Mouse (Mus musculus) hindbrain, embryonic 11.5 days (tissue): ENCODE data around the gene Myo10. TPM values are rescaled to one million over a fixed set of nuclear protein-coding genes. Genes with fewer than 3 reads are reported as not detected.
A peak's percentile ranks its signal among the peaks of the same experiment; 100 is the strongest.

Source experiments
- ATAC-seq: fragments of 200-750 bp; cut with Nextera tagmentation; 2 replicates; pipeline ENCODE4 v1.8.0; 2017; ENCODE audit warnings: mild to moderate bottlenecking, moderate TSS enrichment, moderate library complexity; ENCODE audit not compliant: low FRiP score
- DNase-seq: peaks from one replicate; pipeline ENCODE4 v3.0.0-alpha.2; 2015; ENCODE audit warnings: low spot score
- H3K27ac ChIP-seq: fragments of 300-500 bp; sonication (generic); 2 replicates; pipeline ENCODE4 v1.5.1; 2014; ENCODE audit warnings: mild to moderate bottlenecking, low read depth, low read length
- H3K27me3 ChIP-seq: fragments of 300-500 bp; sonication (generic); 2 replicates; pipeline ENCODE4 v1.6.1; 2014; ENCODE audit warnings: mild to moderate bottlenecking, low read length, moderate library complexity, mixed read lengths; ENCODE audit not compliant: control insufficient read depth, insufficient read depth
- H3K36me3 ChIP-seq: fragments of 300-500 bp; sonication (generic); 2 replicates; pipeline ENCODE4 v1.6.1; 2014; ENCODE audit warnings: mild to moderate bottlenecking, low read length, moderate library complexity, mixed read lengths; ENCODE audit not compliant: control insufficient read depth, insufficient read depth
- H3K4me1 ChIP-seq: fragments of 300-500 bp; sonication (generic); replicated peaks from 2 replicates; pipeline ENCODE4 v1.6.1; 2014; ENCODE audit warnings: low read length, mixed read lengths; ENCODE audit not compliant: control insufficient read depth, insufficient read depth
- H3K4me2 ChIP-seq: fragments of 300-500 bp; sonication (generic); replicated peaks from 2 replicates; pipeline ENCODE4 v1.6.1; 2014; ENCODE audit warnings: mild to moderate bottlenecking, low read depth, low read length
- H3K4me3 ChIP-seq: fragments of 300-500 bp; sonication (generic); 2 replicates; pipeline ENCODE4 v1.5.1; 2014; ENCODE audit warnings: low read depth, low read length
- H3K9ac ChIP-seq: fragments of 300-500 bp; sonication (generic); 2 replicates; pipeline ENCODE4 v1.6.1; 2014; ENCODE audit warnings: low read depth, low read length
- H3K9me3 ChIP-seq: fragments of 300-500 bp; sonication (generic); 2 replicates; pipeline ENCODE4 v1.6.1; 2016; ENCODE audit warnings: low read length; ENCODE audit not compliant: control insufficient read depth
- WGBS: fragments of 180-500 bp; shearing (Covaris S2); extraction: QIAGEN DNeasy Blood & Tissue Kit; methylation state at CpG from one replicate; pipeline ENCODE4 v1.1.7; 2014; 5-methylcytosine and 5-hydroxymethylcytosine counted together
- polyA plus RNA-seq: library from polyadenylated mRNA; unstranded; fragments of >200 nt; fragmentation: Nextera tagmentation; extraction: Ambion mirVana; gene quantifications from 2 replicates; pipeline ENCODE4 v1.2.1, GENCODE M21; 2014

The Myo10 gene
- polyA plus RNA-seq, 1 experiment from 2014 or later, result 45.2 TPM

- Histone ChIP-seq H3K27ac (no peak overlapping the region), H3K4me3 (no peak overlapping the region), H3K4me2 (no peak overlapping the region), H3K9me3 (no peaks in the 10 kb centered on the region), H3K9ac (no peak overlapping the region), H3K36me3 (peaks cover 7% of the 10 kb centered on the region; the same call in 1 of the 2 replicates), H3K4me1 (no peaks in the 10 kb centered on the region), H3K27me3 (no peaks in the 10 kb centered on the region)
- DNase-seq (no peak), ATAC-seq (no peak)
- 83% methylated on average over 8 of the region's 8 CpGs for WGBS
Measured at GRCm38 (mm10) chr15:25787965-25788364, 165.6 kb downstream of the Myo10 start.

- no peaks in the 10 kb centered on the region for H3K27me3 ChIP-seq
- 94% methylated on average over 7 of the region's 7 CpGs for WGBS
- H3K4me1 ChIP-seq, result no peaks in the 10 kb centered on the region
- H3K4me2 ChIP-seq, result no peak overlapping the region
- peaks cover 7% of the 10 kb centered on the region; the same call in 1 of the 2 replicates for H3K36me3 ChIP-seq
- DNase-seq (no peak), ATAC-seq (no peak)
- H3K9ac ChIP-seq, result no peak overlapping the region
- no peaks in the 10 kb centered on the region for H3K9me3 ChIP-seq
- no peak overlapping the region for H3K27ac ChIP-seq
- H3K4me3 ChIP-seq, result no peak overlapping the region
Measured at GRCm38 (mm10) chr15:25788565-25788964, 166.2 kb downstream of the Myo10 start.

GRCm38 (mm10) chr15:25789241-25789640, 166.9 kb downstream of the Myo10 start:
- Histone ChIP-seq H3K4me1 (no peaks in the 10 kb centered on the region), H3K27ac (no peak overlapping the region), H3K27me3 (no peaks in the 10 kb centered on the region), H3K36me3 (peaks cover 12% of the 10 kb centered on the region; the same call in 1 of the 2 replicates), H3K9me3 (no peaks in the 10 kb centered on the region), H3K9ac (no peak overlapping the region), H3K4me3 (no peak overlapping the region), H3K4me2 (no peak overlapping the region)
- ATAC-seq (no peak), DNase-seq (no peak)
- 83% methylated on average over 10 of the region's 10 CpGs for WGBS

GRCm38 (mm10) chr15:25791660-25792353, 169.5 kb downstream of the Myo10 start:
- Histone ChIP-seq H3K9ac (no peak overlapping the region), H3K27me3 (no peaks in the 10 kb centered on the region), H3K4me1 (no peaks in the 10 kb centered on the region), H3K4me3 (no peak overlapping the region), H3K36me3 (peaks cover 16% of the 10 kb centered on the region), H3K27ac (no peak overlapping the region), H3K9me3 (no peaks in the 10 kb centered on the region), H3K4me2 (no peak overlapping the region)
- 81% methylated on average over 8 of the region's 8 CpGs for WGBS
- peak; percentile 44; the same call in 1 of the 2 replicates for ATAC-seq
- peak; percentile 42 for DNase-seq

GRCm38 (mm10) chr15:25794123-25794522, 171.8 kb downstream of the Myo10 start:
- Histone ChIP-seq H3K27ac (no peak overlapping the region), H3K9me3 (no peaks in the 10 kb centered on the region), H3K4me3 (no peak overlapping the region), H3K36me3 (peaks cover 20% of the 10 kb centered on the region), H3K27me3 (no peaks in the 10 kb centered on the region), H3K9ac (no peak overlapping the region), H3K4me1 (no peaks in the 10 kb centered on the region), H3K4me2 (no peak overlapping the region)
- no peak for DNase-seq
- WGBS, result 82% methylated on average over 8 of the region's 8 CpGs
- no peak for ATAC-seq

GRCm38 (mm10) chr15:25795496-25795895, 173.2 kb downstream of the Myo10 start:
- 93% methylated on average over 9 of the region's 9 CpGs for WGBS
- no peak for ATAC-seq

GRCm38 (mm10) chr15:25796353-25796752, 174.0 kb downstream of the Myo10 start:
- ATAC-seq, result no peak
- DNase-seq, result peak; percentile 63

More at GRCm38 (mm10) chr15:25795496-25795895, 173.2 kb downstream of the Myo10 start:
- Histone ChIP-seq H3K4me2 (no peak overlapping the region), H3K36me3 (peaks cover 25% of the 10 kb centered on the region), H3K9ac (no peak overlapping the region), H3K4me1 (no peaks in the 10 kb centered on the region), H3K9me3 (no peaks in the 10 kb centered on the region), H3K27me3 (no peaks in the 10 kb centered on the region), H3K27ac (no peak overlapping the region), H3K4me3 (no peak overlapping the region)
- no peak for DNase-seq

GRCm38 (mm10) chr15:25797179-25797578, 174.9 kb downstream of the Myo10 start:
- no peaks in the 10 kb centered on the region for H3K4me1 ChIP-seq
- 93% methylated on average over 8 of the region's 8 CpGs for WGBS
- no peak for ATAC-seq

More at GRCm38 (mm10) chr15:25796353-25796752, 174.0 kb downstream of the Myo10 start:
- H3K9me3 ChIP-seq, result no peaks in the 10 kb centered on the region
- no peak overlapping the region for H3K27ac ChIP-seq
- peaks cover 30% of the 10 kb centered on the region for H3K36me3 ChIP-seq
- WGBS, result 56% methylated on average over 3 of the region's 3 CpGs
- H3K4me2 ChIP-seq, result no peak overlapping the region
- H3K4me1 ChIP-seq, result no peaks in the 10 kb centered on the region
- H3K4me3 ChIP-seq, result no peak overlapping the region
- H3K27me3 ChIP-seq, result no peaks in the 10 kb centered on the region
- H3K9ac ChIP-seq, result no peak overlapping the region

GRCm38 (mm10) chr15:25797888-25798287, 175.6 kb downstream of the Myo10 start:
- WGBS, result 80% methylated on average over 1 of the region's 1 CpGs
- Histone ChIP-seq H3K9me3 (no peaks in the 10 kb centered on the region), H3K36me3 (peaks cover 36% of the 10 kb centered on the region), H3K27ac (no peak overlapping the region), H3K4me3 (no peak overlapping the region), H3K9ac (no peak overlapping the region), H3K4me2 (no peak overlapping the region), H3K27me3 (no peaks in the 10 kb centered on the region), H3K4me1 (no peaks in the 10 kb centered on the region)
- no peak for DNase-seq
- no peak for ATAC-seq

More at GRCm38 (mm10) chr15:25797179-25797578, 174.9 kb downstream of the Myo10 start:
- Histone ChIP-seq H3K27ac (no peak overlapping the region), H3K9me3 (no peaks in the 10 kb centered on the region), H3K27me3 (no peaks in the 10 kb centered on the region), H3K4me2 (no peak overlapping the region), H3K9ac (no peak overlapping the region), H3K4me3 (no peak overlapping the region), H3K36me3 (peaks cover 30% of the 10 kb centered on the region)
- DNase-seq, result no peak
